Mouse (Mus musculus) heart, adult 2 months (tissue): Measurements from ENCODE around the gene Tcaf3. TPM values are rescaled to one million over a fixed set of nuclear protein-coding genes. Genes with fewer than 3 reads are reported as not detected.

Source experiments
- DNase-seq, 2 experiments: peaks; one replicate each; pipeline ENCODE4 v3.0.0; 2021
- H3K27ac ChIP-seq: fragments of 200-600 bp; 2 replicates; pipeline ENCODE4 v1.8.1; 2022
- H3K27me3 ChIP-seq: fragments of 200-500 bp; 2 replicates; pipeline ENCODE4 v1.6.1; 2012; ENCODE audit warnings: mild to moderate bottlenecking, low read length, inconsistent platforms, mixed read lengths; ENCODE audit not compliant: control insufficient read depth, insufficient read depth
- H3K36me3 ChIP-seq: fragments of 200-500 bp; 2 replicates; pipeline ENCODE4 v1.6.1; 2012; ENCODE audit warnings: low read length, inconsistent platforms; ENCODE audit not compliant: control insufficient read depth, insufficient read depth
- H3K4me1 ChIP-seq: fragments of 200-500 bp; 2 replicates; pipeline ENCODE4 v1.6.1; 2011; ENCODE audit warnings: low read length; ENCODE audit not compliant: control insufficient read depth, insufficient read depth
- H3K4me3 ChIP-seq: fragments of 200-600 bp; 2 replicates; pipeline ENCODE4 v1.8.1; 2022
- H3K79me2 ChIP-seq: fragments of 200-500 bp; replicated peaks from 2 replicates; pipeline ENCODE4 v1.6.1; 2012; ENCODE audit warnings: mild to moderate bottlenecking, inconsistent platforms, low read length, moderate library complexity, mixed read lengths; ENCODE audit not compliant: control insufficient read depth, insufficient read depth
- H3K9ac ChIP-seq: fragments of 200-500 bp; 2 replicates; pipeline ENCODE4 v1.6.1; 2012; ENCODE audit warnings: low read depth, mild to moderate bottlenecking, control low read depth, inconsistent platforms, low read length, mixed read lengths
- CTCF ChIP-seq: fragments of 200-600 bp; IDR thresholded peaks from 2 replicates; pipeline ENCODE4 v1.8.1; 2022; ENCODE audit warnings: antibody characterized with exemption, mild to moderate bottlenecking, moderate library complexity
- EP300 ChIP-seq: fragments of 200-500 bp; IDR thresholded peaks from 2 replicates; pipeline ENCODE4 v1.6.1; 2011; ENCODE audit warnings: low read depth, low read length, control low read depth; ENCODE audit not compliant: insufficient read depth
- POLR2A ChIP-seq: fragments of 200-500 bp; IDR thresholded peaks from 2 replicates; pipeline ENCODE4 v1.6.1; 2011; ENCODE audit warnings: mild to moderate bottlenecking, low read depth, low read length, control low read depth; ENCODE audit not compliant: insufficient read depth
- WGBS: fragments of 180-500 bp; shearing (Covaris S2); methylation state at CpG from one replicate; pipeline ENCODE4 v1.1.7; 2018; 5-methylcytosine and 5-hydroxymethylcytosine counted together
- intact Hi-C: fragments of 180-260 bp; cut with DNase I; formaldehyde crosslinking; loops from one replicate; pipeline ENCODE4 v1.15.1; 2025
- polyA plus RNA-seq: library from polyadenylated mRNA; depleted of rRNA; stranded (reverse); fragments of >200 nt; gene quantifications from 2 replicates; pipeline ENCODE4 v1.2.3, GENCODE M21; 2012
- total RNA-seq, 2 experiments: library from RNA; stranded (reverse); gene quantifications; 2 replicates each; pipeline ENCODE4 v1.2.3; 2021

Tcaf3 gene
- total and polyA plus RNA-seq, 3 experiments, result not detected

DNA sequence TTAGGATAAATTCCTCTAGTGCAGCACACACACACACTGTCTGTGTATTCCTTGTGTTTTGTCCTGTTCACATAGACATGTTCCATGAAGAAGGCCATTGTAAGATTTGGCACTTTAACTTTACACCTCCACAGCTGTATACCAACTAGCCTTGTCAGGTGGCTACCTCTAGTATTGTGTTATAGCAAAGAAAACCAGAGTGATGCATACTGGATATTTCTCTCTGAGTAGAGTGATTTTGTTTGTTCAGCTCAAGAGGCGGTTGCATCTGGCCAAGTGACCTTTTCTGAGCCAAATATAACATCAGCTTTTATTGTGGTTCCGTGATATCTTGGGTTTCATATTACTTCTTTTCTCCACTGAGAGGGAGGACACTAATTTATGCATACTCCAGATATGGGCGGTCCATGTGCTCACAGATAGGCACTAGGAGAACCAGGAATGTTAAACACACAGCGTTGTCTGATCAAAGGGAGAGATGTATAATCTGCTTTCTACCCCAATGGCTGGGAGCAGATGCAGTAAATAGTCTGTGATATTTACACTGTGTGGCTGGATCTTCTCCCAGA is 13.5 kb upstream of the Tcaf3 start:
- Histone ChIP-seq H3K79me2 (no peaks in the 10 kb centered on the region), H3K4me3 (no peak overlapping the region), H3K36me3 (no peaks in the 10 kb centered on the region), H3K4me1 (no peaks in the 10 kb centered on the region), H3K27me3 (no peaks in the 10 kb centered on the region), H3K9ac (no peak overlapping the region), H3K27ac (no peak overlapping the region)
- TF ChIP-seq CTCF (no peak), EP300 (no peak), POLR2A (no peak)
- WGBS, result 16% methylated on average over 4 of the region's 4 CpGs
- intact Hi-C loops, result loop anchor here (10.0 kb wide), 1 partner anchor 254 kb away; no protein-coding TSS in a partner anchor
- DNase-seq, result no peak

GRCm38 (mm10) chr6:42593138-42593882 is 4.2 kb downstream of the Tcaf3 start:
- Histone ChIP-seq H3K27ac (no peak overlapping the region), H3K27me3 (no peaks in the 10 kb centered on the region), H3K4me1 (no peaks in the 10 kb centered on the region), H3K4me3 (no peak overlapping the region), H3K36me3 (no peaks in the 10 kb centered on the region), H3K9ac (no peak overlapping the region), H3K79me2 (no peaks in the 10 kb centered on the region)
- no peak for DNase-seq
- intact Hi-C loops, result no loop called here
- 73% methylated on average over 17 of the region's 17 CpGs for WGBS
- no peak for TF ChIP-seq POLR2A
- no peak for TF ChIP-seq EP300
- TF ChIP-seq CTCF, result no peak

DNA sequence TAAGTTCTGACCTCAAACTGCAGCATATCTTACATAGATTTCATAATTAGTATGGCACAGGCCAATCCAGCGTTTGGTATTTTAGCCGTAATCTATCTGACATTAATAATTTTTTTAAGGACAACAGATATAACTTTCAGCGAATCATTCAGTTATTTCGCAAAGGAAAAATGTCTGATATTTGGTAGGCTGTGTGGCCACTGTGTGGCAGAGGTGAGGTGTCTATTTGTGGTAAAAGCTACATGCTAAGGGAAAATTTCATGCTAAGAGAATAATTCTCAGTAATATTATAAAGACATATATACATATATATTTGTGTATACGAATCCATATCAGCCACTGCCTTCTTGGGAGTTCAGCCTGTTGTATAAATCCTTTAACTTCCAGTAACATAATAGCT is 10.9 kb downstream of the Tcaf3 start:
- no peaks in the 10 kb centered on the region for H3K36me3 ChIP-seq
- H3K9ac ChIP-seq, result no peak overlapping the region
- TF ChIP-seq EP300 (no peak), POLR2A (no peak), CTCF (no peak)
- 70% methylated on average over 5 of the region's 5 CpGs for WGBS
- no peaks in the 10 kb centered on the region for H3K27me3 ChIP-seq
- no peak overlapping the region for H3K4me3 ChIP-seq
- no peak for DNase-seq
- H3K27ac ChIP-seq, result no peak overlapping the region
- intact Hi-C loops, result loop anchor here (10.0 kb wide), 1 partner anchor 272 kb away; no protein-coding TSS in a partner anchor
- H3K4me1 ChIP-seq, result no peaks in the 10 kb centered on the region
- H3K79me2 ChIP-seq, result no peaks in the 10 kb centered on the region

- TF ChIP-seq CTCF, result peak; percentile 94
- TF ChIP-seq POLR2A, result no peak
- no peak for TF ChIP-seq EP300
- H3K4me1 ChIP-seq, result no peaks in the 10 kb centered on the region
- H3K27ac ChIP-seq, result no peak overlapping the region
- no peaks in the 10 kb centered on the region for H3K79me2 ChIP-seq
- H3K36me3 ChIP-seq, result no peaks in the 10 kb centered on the region
- no peaks in the 10 kb centered on the region for H3K27me3 ChIP-seq
- DNase-seq, result peak; percentile 50 to 79
- H3K9ac ChIP-seq, result no peak overlapping the region
- intact Hi-C loops, result loop anchor here (1.0 to 10.0 kb wide), 7 partner anchors 37 to 822 kb away; partner anchors contain the start of genes Olfr455, Tas2r126 and Zyx
- WGBS, result 1% methylated on average over 7 of the region's 7 CpGs
- peak overlapping the region; percentile 28; the same call in 1 of the 2 replicates for H3K4me3 ChIP-seq
Measured at GRCm38 (mm10) chr6:42583488-42583872, 14.0 kb downstream of the Tcaf3 start.

DNA sequence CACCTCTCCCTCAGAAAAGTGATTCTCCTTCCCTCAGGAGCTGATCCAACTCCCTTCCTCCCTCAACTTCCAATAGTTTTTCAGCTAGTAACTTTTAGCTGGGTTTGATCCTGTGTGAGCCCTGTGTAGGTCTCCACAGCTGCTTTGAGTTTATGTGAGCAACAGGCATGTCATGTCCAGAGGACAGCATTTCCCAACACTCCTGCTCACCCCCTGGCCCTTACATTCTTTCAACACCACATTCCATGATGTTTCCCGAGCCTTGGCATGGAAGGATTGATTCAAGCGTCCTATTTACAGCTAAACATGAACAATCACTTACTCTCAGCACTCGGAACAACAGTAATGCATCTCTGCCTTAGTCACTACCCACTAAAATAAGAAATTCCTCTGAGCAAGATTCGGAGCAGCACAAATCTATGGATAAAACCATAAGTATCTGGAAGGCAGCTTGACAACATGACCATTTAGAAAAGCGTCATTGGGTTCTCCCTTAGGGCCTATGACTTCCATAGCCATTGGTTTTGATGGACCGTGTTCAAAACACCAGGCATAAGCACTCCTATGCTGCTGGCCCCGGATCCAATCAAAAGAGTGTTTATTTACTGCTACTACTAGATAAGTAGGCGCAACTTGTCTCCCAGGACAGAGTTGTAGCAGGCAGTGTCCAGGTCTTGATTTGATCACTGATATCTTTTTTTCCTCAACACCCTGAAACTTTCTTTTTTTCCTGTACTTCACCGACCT is 14.6 kb downstream of the Tcaf3 start:
- TF ChIP-seq POLR2A, result no peak
- no peak for TF ChIP-seq EP300
- no peak for TF ChIP-seq CTCF
- no peak for DNase-seq
- 38% methylated on average over 9 of the region's 9 CpGs for WGBS
- intact Hi-C loops, result loop anchor here (1.0 to 10.0 kb wide), 7 partner anchors 36 to 822 kb away; partner anchors contain the start of genes Olfr455, Tas2r126 and Zyx
- Histone ChIP-seq H3K27me3 (no peaks in the 10 kb centered on the region), H3K36me3 (no peaks in the 10 kb centered on the region), H3K4me1 (no peaks in the 10 kb centered on the region), H3K27ac (no peak overlapping the region), H3K4me3 (peak overlapping the region; percentile 28; the same call in 1 of the 2 replicates), H3K9ac (no peak overlapping the region), H3K79me2 (no peaks in the 10 kb centered on the region)
